Mouse (Mus musculus): ENCODE measurements around the gene Cmya5.

- TF ChIP-seq POLR2A (IDR thresholded peaks at IDR 0.05; ENCODE audit: insufficient read depth, low read length) (no peak), CTCF (IDR thresholded peaks at IDR 0.05; ENCODE audit: low read depth, low read length) (no peak)
These were observed 84.1 kb downstream of the Cmya5 start for GRCm38 (mm10) chr13:93060437-93060836.

All from ES-Bruce4 (cell line).